Mouse (Mus musculus) heart, embryonic 14.5 days (tissue): ENCODE data around the gene Lin28b. TPM values are rescaled to one million over a fixed set of nuclear protein-coding genes. Genes with fewer than 3 reads are reported as not detected.
"Not testable (repeated sequence)": the region's sequence is repeated elsewhere in the genome, so short reads cannot be mapped to it uniquely, and the experiment has no call there.

Source experiments
- ATAC-seq: fragments of 200-750 bp; cut with Nextera tagmentation; 2 replicates; pipeline ENCODE4 v1.8.0; 2017; ENCODE audit warnings: low read depth, moderate TSS enrichment; ENCODE audit not compliant: insufficient number of reproducible peaks, insufficient read depth, low FRiP score
- H3K27ac ChIP-seq, 2 experiments: fragments of 200-500 bp in 1 of 2; fragments of 300-500 bp in 1 of 2; sonication (generic) in 1 of 2; replicated peaks in 1 of 2; 2 replicates each; pipeline ENCODE4 v1.5.1; 2012 to 2014; ENCODE audit warnings: low read depth in 2 of 2, low read length in 2 of 2, control low read depth in 1 of 2, mild to moderate bottlenecking in 1 of 2, mixed read lengths in 1 of 2; ENCODE audit not compliant: control insufficient read depth in 1 of 2, insufficient read depth in 1 of 2
- H3K27me3 ChIP-seq: fragments of 300-500 bp; sonication (generic); 2 replicates; pipeline ENCODE4 v1.6.1; 2014; ENCODE audit warnings: mild to moderate bottlenecking, low read length, control low read depth; ENCODE audit not compliant: control insufficient read depth, insufficient read depth
- H3K36me3 ChIP-seq: fragments of 300-500 bp; sonication (generic); 2 replicates; pipeline ENCODE4 v1.6.1; 2014; ENCODE audit warnings: mild to moderate bottlenecking, control low read depth, low read length, mixed read lengths; ENCODE audit not compliant: control insufficient read depth, insufficient read depth
- H3K4me1 ChIP-seq, 2 experiments: fragments of 200-500 bp in 1 of 2; fragments of 300-500 bp in 1 of 2; sonication (generic) in 1 of 2; 2 replicates each; pipeline ENCODE4 v1.6.1; 2012 to 2014; ENCODE audit warnings: low read length in 2 of 2, control low read depth in 1 of 2, mixed read lengths in 1 of 2; ENCODE audit not compliant: control insufficient read depth in 2 of 2, insufficient read depth in 2 of 2
- H3K4me2 ChIP-seq: fragments of 300-500 bp; sonication (generic); 2 replicates; pipeline ENCODE4 v1.6.1; 2014; ENCODE audit warnings: mild to moderate bottlenecking, low read length
- H3K4me3 ChIP-seq, 2 experiments: fragments of 200-500 bp in 1 of 2; fragments of 300-500 bp in 1 of 2; sonication (generic) in 1 of 2; 2 replicates each; pipeline ENCODE4 v1.5.1; 2012 to 2014; ENCODE audit warnings: low read length in 2 of 2, mild to moderate bottlenecking in 2 of 2, control low read depth in 1 of 2, low read depth in 1 of 2, moderate library complexity in 1 of 2; ENCODE audit not compliant: control insufficient read depth in 1 of 2, insufficient read depth in 1 of 2
- H3K9ac ChIP-seq: fragments of 300-500 bp; sonication (generic); 2 replicates; pipeline ENCODE4 v1.6.1; 2014; ENCODE audit warnings: mild to moderate bottlenecking, low read length
- H3K9me3 ChIP-seq: fragments of 300-500 bp; sonication (generic); 2 replicates; pipeline ENCODE4 v1.6.1; 2016; ENCODE audit warnings: low read length, control low read depth; ENCODE audit not compliant: control insufficient read depth
- WGBS: fragments of 180-500 bp; shearing (Covaris S2); extraction: QIAGEN DNeasy Blood & Tissue Kit; methylation state at CpG from one replicate; pipeline ENCODE4 v1.1.7; 2014; 5-methylcytosine and 5-hydroxymethylcytosine counted together
- polyA plus RNA-seq: library from polyadenylated mRNA; unstranded; fragments of >200 nt; fragmentation: Nextera tagmentation; extraction: Ambion mirVana; gene quantifications from 2 replicates; pipeline ENCODE4 v1.2.1, GENCODE M21; 2014

The Lin28b gene
- polyA plus RNA-seq, 1 experiment from 2014 or later, result 3.0 TPM

- 41% methylated on average over 4 of the region's 4 CpGs for WGBS
- no peaks in the 10 kb centered on the region for H3K27me3 ChIP-seq
- 0 out of 4 replicates have a peak overlapping the region, but pooled peaks of 1 of the 2 experiments have one; percentile 28 for H3K27ac ChIP-seq
- no peak overlapping the region for H3K4me2 ChIP-seq
- H3K4me3 ChIP-seq, result no peak overlapping the region
- peaks cover 48% of the 10 kb centered on the region for H3K36me3 ChIP-seq
- ATAC-seq, result no peak
- no peak overlapping the region for H3K9ac ChIP-seq
- peaks cover 3 to 8% of the 10 kb centered on the region in 2 experiments; a peak in 3 of 4 replicates for H3K4me1 ChIP-seq
- no peaks in the 10 kb centered on the region for H3K9me3 ChIP-seq
These were observed 113.1 kb downstream of the Lin28b start for GRCm38 (mm10) chr10:45372994-45373692.

- Histone ChIP-seq H3K9ac (no peak overlapping the region), H3K4me2 (no peak overlapping the region), H3K27me3 (no peaks in the 10 kb centered on the region), H3K4me3 (no peak overlapping the region), H3K9me3 (no peaks in the 10 kb centered on the region), H3K27ac (no peak overlapping the region), H3K36me3 (peaks cover 74% of the 10 kb centered on the region), H3K4me1 (peaks cover 0 to 8% of the 10 kb centered on the region in 2 experiments; a peak in 3 of 4 replicates)
- ATAC-seq, result no peak
- 93% methylated on average over 2 of the region's 2 CpGs for WGBS
These were observed 115.7 kb downstream of the Lin28b start for GRCm38 (mm10) chr10:45370545-45370944.

- H3K27me3 ChIP-seq, result no peaks in the 10 kb centered on the region
- H3K36me3 ChIP-seq, result peaks cover 83% of the 10 kb centered on the region
- no peak overlapping the region for H3K4me2 ChIP-seq
- H3K27ac ChIP-seq, result no peak overlapping the region; a peak in 1 of 4 replicates
- peaks cover 0 to 8% of the 10 kb centered on the region in 2 experiments for H3K4me1 ChIP-seq
- no peaks in the 10 kb centered on the region for H3K9me3 ChIP-seq
- ATAC-seq, result no peak
- no peak overlapping the region for H3K9ac ChIP-seq
- H3K4me3 ChIP-seq, result no peak overlapping the region
- WGBS, result 36% methylated on average over 3 of the region's 3 CpGs
These were observed 116.6 kb downstream of the Lin28b start for GRCm38 (mm10) chr10:45369639-45370038.

- peaks cover 5 to 26% of the 10 kb centered on the region in 2 experiments for H3K4me1 ChIP-seq
- no peak overlapping the region for H3K9ac ChIP-seq
- H3K4me2 ChIP-seq, result no peak overlapping the region
- ATAC-seq, result no peak
- no peak overlapping the region for H3K4me3 ChIP-seq
- WGBS, result 86% methylated on average over 17 of the region's 17 CpGs
- no peaks in the 10 kb centered on the region for H3K9me3 ChIP-seq
- H3K36me3 ChIP-seq, result peaks cover 98% of the 10 kb centered on the region
- H3K27me3 ChIP-seq, result no peaks in the 10 kb centered on the region
- H3K27ac ChIP-seq, result no peak overlapping the region
These were observed 119.0 kb downstream of the Lin28b start for GRCm38 (mm10) chr10:45366987-45367705.

- Histone ChIP-seq H3K27me3 (no peaks in the 10 kb centered on the region), H3K4me3 (no peak overlapping the region), H3K27ac (peak overlapping the region; percentile 78 to 87), H3K36me3 (peaks cover 95% of the 10 kb centered on the region), H3K9me3 (no peaks in the 10 kb centered on the region), H3K9ac (peak overlapping the region; percentile 18; the same call in 1 of the 2 replicates), H3K4me1 (peaks cover 5 to 25% of the 10 kb centered on the region in 2 experiments), H3K4me2 (no peak overlapping the region)
- peak; percentile 33; the same call in 1 of the 2 replicates for ATAC-seq
- 26% methylated on average over 5 of the region's 5 CpGs for WGBS
These were observed 122.8 kb downstream of the Lin28b start for GRCm38 (mm10) chr10:45363396-45363795.

- H3K27ac ChIP-seq, result no peak overlapping the region
- no peaks in the 10 kb centered on the region for H3K4me1 ChIP-seq
- H3K9me3 ChIP-seq, result no peaks in the 10 kb centered on the region
- H3K27me3 ChIP-seq, result no peaks in the 10 kb centered on the region
- no peak overlapping the region for H3K9ac ChIP-seq
- 85% methylated on average over 6 of the region's 6 CpGs for WGBS
- H3K4me3 ChIP-seq, result no peak overlapping the region
- no peak overlapping the region for H3K4me2 ChIP-seq
- ATAC-seq, result no peak
- peaks cover 92% of the 10 kb centered on the region for H3K36me3 ChIP-seq
These were observed 130.1 kb downstream of the Lin28b start for GRCm38 (mm10) chr10:45356091-45356490.

GRCm38 (mm10) chr10:45348143-45348542 is 138.1 kb downstream of the Lin28b start:
- not testable (repeated sequence) for H3K4me1 ChIP-seq, ATAC-seq, H3K4me3 ChIP-seq, H3K27ac ChIP-seq, H3K27me3 ChIP-seq, H3K4me2 ChIP-seq, H3K9ac ChIP-seq, H3K9me3 ChIP-seq
- 91% methylated on average over 3 of the region's 3 CpGs for WGBS
- peaks cover 85% of the 10 kb centered on the region for H3K36me3 ChIP-seq
